Mouse (Mus musculus) urinary bladder, adult 2 months (tissue): Measurements from ENCODE around the gene Txn1. TPM values are rescaled to one million over a fixed set of nuclear protein-coding genes. Genes with fewer than 3 reads are reported as not detected.

Source experiments
- DNase-seq: peaks from one replicate; pipeline ENCODE4 v3.0.0; 2022; ENCODE audit warnings: low spot score
- polyA plus RNA-seq: library from polyadenylated mRNA; depleted of rRNA; stranded (reverse); fragments of >200 nt; gene quantifications from 2 replicates; pipeline ENCODE4 v1.2.3, GENCODE M21; 2012; rRNA removed

Txn1 gene
- polyA plus RNA-seq = 240 and 294 TPM in 2 replicates

DNA sequence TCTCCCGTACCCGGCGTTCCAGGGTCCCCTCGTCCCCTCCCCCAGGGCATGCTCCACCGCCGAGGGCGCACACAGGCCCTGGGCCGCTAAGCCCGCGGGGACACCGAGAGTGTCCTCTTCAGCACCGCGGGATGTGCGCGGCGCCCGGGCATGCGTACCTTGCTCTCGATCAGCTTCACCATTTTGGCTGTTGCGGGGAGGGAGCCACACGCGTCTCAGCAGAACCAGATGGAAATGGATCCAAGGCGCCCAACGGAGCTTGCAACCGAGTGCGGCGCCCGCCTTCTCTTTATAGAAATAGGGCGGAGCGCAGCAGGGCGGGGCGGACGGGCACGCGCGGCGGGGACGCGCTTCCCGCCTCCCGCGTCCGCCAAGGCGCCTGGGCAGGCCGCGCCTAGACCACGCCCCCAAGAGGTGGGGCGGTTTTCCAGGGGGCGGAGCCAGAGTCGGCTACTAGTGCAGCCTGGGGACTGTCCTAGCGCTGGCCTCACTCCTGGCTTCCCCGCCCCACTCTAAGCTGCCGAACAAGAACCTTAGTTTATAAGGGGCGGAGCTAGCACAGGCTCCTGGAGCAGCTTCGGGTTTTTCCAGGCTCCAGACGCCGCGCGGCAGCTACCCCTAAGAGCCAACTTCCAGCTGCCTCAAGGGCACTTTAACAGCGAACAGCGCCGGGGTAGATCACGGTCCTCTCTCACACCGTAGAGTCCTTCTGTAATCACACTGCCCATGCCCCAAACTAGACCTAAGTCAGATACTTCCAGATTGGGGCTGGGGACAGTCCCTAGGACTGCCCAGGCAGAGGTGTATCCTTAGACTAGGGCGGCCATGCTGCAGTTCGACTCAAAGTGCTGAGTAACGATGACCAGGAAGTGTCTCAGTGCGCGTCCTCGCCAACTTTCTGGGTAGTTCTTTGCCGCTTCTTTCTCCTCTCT is at the start of gene Txn1:
TSS of gene Txn1 (minus strand) at position 383 of the 932 bp plus-strand sequence.
- DNase-seq = peak; percentile 92

DNA sequence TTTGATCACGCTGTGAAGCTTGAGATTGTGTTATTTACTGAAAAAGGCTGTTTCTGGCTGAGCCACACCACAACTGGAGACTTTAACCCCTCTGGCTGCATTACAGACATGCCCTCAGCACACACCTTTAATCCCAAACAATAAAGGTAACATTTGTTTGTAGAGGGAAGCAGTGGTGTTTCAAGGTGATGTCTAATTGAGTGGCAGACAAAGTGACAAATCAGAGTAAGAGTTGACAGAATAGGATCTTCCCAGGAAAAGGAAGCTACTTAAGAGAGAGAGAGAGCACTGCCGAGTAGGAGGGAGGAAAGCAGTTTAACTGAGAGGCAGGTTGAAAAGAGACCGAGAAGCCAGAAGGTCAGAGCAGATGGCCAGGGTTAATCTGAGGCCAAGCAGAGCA is 47.3 kb upstream of the Txn1 start:
- DNase-seq = no peak

DNA sequence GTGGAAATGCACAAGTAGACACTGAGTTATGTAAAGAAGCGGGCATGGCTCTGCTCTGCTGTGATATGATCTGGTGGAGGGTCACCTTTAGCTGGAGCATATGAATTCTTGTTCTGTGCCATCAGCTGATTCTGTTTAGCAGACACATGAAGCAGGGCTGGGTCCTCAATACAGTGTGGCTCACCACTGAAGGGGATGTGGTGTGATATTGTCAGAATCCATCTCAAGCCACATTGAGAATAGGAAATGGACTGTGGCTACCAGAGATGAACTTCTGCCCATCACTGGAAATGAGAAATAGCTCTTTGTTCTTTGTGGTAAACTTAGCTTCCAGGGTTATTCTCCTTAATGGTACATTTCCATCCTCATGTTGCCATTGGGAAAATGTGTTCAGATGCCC is 35.2 kb upstream of the Txn1 start:
- DNase-seq = no peak

DNA sequence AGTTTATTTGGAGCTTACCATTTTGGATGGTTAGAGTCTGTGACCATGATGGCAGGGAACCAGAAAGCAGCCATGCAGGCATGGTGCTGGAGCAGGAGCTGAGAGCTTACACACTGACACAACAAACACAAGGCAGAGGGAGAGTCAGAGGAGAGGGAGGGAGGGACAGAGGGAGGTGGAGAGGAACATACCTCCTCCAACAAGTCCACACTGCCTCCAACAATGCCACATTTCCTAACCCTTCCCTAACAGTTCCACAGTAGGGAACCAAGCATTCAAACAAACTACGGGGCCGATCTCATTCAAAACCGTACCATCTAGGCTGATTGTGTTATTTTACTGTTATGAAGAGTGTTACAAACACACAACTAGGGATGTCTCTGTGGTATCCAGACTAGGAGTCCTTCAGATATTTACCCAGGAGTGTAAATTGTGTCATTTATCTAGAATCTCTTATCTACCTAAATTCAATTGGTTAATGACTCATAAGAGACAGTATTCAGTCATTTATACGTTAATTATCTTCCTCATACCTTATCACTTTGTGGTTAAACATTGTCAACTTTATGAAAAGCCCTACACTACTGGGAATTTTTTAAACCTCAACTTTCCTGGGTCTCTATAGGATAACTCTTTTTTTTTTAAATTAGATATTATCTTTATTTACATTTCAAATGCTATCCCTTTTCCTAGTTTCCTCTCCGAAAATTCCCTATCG is 18.3 kb upstream of the Txn1 start:
- no peak for DNase-seq

- DNase-seq = no peak
Measured at GRCm38 (mm10) chr4:57973592-57974268, 17.5 kb upstream of the Txn1 start.

GRCm38 (mm10) chr4:57970285-57970684 is 14.1 kb upstream of the Txn1 start:
- DNase-seq = no peak

GRCm38 (mm10) chr4:57967195-57967594 is 11.0 kb upstream of the Txn1 start:
- no peak for DNase-seq

DNA sequence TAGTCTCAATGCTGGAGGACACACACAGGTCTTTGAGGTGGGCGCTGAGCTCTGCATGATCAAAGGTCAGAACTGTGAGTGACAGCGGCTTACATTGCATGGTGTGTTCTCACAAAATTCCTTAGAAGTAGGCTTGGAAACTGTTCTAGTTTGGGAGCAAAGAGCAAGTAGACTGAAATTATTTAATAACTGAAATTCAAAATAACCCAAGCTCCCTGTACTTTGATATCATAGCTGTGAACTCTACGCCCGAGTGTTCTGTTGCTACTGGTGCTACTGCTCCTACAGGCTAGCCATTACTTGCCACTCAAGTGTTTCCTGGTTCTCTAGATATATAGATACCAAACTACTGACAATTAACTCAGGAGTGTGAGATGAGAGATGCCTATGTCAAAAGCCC is 9.3 kb upstream of the Txn1 start:
- no peak for DNase-seq

GRCm38 (mm10) chr4:57964143-57964542 is 7.9 kb upstream of the Txn1 start:
- no peak for DNase-seq

DNA sequence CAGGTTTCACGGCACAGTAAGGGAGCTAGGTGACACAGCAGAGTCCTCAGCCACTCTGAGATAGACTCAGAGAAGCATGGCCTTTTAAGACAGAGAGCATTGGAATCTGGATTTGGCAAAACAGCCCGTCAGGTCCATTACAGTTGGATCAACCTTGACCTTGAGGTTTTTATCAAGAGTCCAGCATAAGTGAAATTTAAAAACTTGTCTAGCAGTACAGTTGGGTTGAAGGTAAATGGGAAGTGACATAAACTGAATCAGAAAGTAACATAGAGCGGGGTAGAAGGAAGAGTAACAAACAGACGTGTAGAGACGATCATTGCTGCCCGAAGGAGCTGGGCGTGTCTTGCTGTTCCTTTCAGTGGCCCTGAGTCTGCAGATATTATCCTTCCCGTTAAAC is 2.8 kb upstream of the Txn1 start:
- no peak for DNase-seq

DNA sequence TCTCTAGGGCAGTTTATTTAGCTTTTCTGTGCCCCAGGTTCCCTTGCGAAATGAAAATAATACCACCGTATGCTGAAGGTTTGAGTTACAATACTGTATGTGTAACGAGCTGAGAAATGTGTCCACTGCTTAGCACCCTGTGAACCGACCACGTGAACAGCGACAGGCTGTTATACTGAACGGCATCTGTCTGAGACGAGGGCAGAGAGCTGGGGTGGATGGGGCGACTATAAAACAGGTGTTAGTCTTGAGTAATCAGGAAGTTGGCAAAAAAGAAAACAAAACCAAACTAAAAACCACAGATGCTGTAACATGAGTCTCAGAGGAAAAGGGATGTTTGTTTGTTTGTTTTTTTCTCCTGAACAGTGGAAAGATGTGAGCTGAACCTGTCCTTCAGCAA is 1.9 kb upstream of the Txn1 start:
- no peak for DNase-seq

GRCm38 (mm10) chr4:57957200-57958085 is 1.2 kb upstream of the Txn1 start:
- no peak for DNase-seq

- peak; percentile 51 for DNase-seq
Measured at GRCm38 (mm10) chr4:57955544-57955958, 660 bp downstream of the Txn1 start.

DNA sequence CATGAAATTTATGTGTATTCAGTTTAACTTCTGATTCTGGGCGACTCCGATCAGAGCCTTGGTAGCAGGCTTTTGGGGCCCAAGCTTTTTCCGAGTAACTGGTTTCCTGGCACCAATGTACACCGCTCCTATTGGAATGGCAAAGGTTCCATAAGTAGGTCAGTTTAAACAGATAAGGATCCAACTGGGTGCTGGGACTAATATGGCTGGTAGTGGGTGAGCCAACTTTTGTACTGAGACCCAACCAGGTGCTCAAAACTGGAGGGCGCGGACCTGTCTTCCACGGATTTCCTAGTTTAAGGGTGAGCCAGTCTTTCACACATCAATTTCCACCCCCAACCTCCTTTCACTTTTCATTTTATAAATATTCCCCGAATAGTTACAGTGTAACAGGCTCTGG is 1.2 kb downstream of the Txn1 start:
- no peak for DNase-seq

- no peak for DNase-seq
Measured at GRCm38 (mm10) chr4:57954580-57954979, 1.6 kb downstream of the Txn1 start.

- no peak for DNase-seq
Measured at GRCm38 (mm10) chr4:57953796-57954195, 2.4 kb downstream of the Txn1 start.

- DNase-seq = no peak
Measured at GRCm38 (mm10) chr4:57952891-57953290, 3.3 kb downstream of the Txn1 start.

- DNase-seq = no peak
Measured at GRCm38 (mm10) chr4:57952416-57952815, 3.8 kb downstream of the Txn1 start.

DNA sequence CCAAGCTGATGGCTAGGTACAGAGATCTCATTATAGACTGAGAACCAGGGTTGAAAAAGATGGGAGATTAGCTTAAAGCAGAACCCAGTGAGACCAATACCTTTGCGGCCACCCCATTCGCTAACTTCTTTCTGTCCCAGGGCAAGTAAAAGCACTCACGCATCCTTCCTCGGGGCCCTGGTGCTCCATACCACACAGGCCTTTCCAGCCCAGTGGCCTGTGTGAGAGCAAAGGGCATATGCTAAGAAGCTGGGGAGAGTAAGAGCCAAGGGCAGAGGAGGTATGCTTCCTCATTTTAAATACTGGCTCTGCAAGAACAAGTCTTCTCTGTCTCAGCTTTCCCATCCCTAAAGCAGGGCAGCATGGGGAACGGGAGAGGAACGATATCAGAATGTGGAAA is 6.3 kb downstream of the Txn1 start:
- no peak for DNase-seq

DNA sequence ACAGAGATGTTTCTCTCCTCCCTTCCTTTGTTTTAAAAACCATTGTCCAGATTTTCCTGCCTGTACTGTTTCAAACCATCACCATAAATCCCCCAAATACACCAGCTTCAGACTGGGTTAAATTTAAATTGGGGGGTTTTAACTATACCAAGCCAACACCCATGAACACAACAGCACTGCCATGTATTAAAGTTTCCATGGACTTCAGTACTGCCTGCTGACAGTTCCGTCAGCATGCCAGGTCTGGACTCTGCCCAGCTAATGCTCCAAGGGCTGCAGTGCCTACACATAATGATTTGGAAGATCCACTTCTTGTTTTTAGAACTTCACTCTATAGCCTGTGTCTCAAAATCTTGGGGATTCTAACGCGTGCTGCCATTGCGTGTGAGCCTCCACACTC is 8.7 kb downstream of the Txn1 start:
- DNase-seq = no peak

DNA sequence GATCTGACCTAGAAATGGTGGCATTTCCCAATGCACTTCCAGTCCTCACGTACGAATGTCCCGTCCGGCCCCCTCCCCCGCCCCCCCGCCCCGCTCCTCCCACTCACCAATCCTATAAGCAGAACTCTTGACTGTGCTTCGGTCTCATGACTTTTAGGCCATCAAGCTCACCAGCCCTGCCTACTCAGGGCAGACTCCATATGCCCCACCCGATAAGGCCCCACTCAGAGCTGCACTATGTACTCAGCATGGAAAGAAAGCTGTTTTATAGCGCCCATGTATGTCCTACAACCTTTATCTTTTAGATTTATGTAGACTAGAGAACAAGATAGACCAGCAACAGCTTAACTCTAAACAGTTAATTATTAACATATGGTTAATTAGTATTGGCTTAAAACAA is 9.2 kb downstream of the Txn1 start:
- DNase-seq = no peak
